Mouse (Mus musculus): ENCODE measurements around the gene Capn10.

The Capn10 gene

DNA sequence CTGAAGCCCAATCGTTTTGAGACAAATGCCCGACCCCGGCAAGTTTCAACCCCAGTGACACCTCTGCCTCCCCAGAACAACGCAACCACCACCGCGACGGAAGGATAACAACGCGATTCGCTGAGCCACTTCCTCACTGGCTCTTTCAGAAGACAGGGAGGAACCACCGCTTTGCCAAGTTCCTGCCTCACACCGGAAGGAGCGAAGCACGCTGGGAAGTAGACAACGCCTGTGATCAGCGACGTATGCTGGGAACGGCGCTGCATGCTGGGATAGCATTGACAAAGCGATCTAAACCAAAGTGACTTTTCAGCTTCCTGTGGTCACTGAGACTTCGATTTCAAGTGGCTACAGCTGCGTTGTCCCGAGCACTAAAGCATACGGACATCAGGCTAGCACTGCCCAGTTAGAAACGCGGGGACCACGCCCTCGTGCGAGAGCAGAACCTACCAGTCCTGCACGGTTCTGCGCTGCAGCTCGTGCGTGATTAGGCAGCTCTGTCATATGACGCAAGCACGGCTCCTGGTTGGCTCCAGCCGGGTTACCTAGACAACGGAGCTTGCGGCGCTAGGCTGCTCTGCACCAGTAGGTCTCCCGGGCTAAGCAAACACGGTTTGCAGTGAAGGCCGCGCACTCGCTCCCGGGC is at the start of gene Capn10:
Capn10 (plus strand) TSS at position 195 of the 646 bp plus-strand sequence.
- DNase-seq (ENCODE audit: low spot score in 2 of 2), result peak; percentile 84 to 85

- DNase-seq (ENCODE audit: low spot score in 2 of 2), result no peak
Observed at GRCm38 (mm10) chr1:92888901-92889655, 45.1 kb upstream of the Capn10 start.

GRCm38 (mm10) chr1:92892791-92893190 is 41.4 kb upstream of the Capn10 start:
- no peak for DNase-seq (ENCODE audit: low spot score in 2 of 2)

GRCm38 (mm10) chr1:92893896-92894295 is 40.3 kb upstream of the Capn10 start:
- no peak for DNase-seq (ENCODE audit: low spot score in 2 of 2)

- DNase-seq (ENCODE audit: low spot score in 2 of 2), result peak; percentile 59 to 70
Observed at GRCm38 (mm10) chr1:92895089-92895488, 39.1 kb upstream of the Capn10 start.

DNA sequence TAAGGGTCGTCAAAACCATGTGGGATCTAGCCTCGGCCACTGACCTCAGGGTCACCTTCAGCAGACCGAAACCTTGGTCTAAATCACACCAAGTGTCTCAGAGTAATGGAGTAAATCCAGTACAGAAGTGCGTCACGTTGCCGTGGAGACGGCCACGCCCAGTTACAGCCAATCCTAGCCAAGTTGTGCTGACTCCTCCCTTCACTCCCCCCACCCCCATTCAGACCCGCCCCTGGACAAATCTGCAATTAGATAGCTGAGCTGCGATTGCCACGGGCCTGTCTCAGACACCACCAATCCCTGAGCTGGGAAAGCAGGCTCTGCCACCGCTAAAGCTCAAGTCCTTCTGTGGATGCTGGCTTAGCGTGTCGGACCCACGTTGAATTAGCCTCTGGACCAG is 31.4 kb upstream of the Capn10 start, which contains the start of gene Ankmy1:
Ankmy1 (minus strand) TSS at position 121 of the 400 bp plus-strand sequence.
- no peak for DNase-seq (ENCODE audit: low spot score in 2 of 2)

DNA sequence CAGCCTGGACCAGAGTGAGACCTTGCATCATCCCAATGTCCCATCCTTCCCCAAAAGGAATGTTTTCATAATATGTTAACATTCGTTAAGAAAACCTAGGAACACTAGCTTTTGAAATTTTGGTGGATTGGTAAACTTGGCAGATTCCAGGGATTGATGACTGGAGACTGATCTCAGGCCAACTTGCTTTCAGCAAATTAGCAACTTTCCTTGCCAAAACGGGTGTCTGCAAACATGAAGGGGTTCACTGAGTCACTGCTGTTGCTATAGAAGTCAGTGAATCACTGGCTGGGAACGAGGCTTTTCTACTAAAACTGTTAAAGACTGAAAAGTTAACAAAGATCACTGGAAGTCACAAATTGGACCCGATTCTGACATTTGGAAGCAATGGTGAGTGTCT is 30.5 kb upstream of the Capn10 start:
- no peak for DNase-seq (ENCODE audit: low spot score in 2 of 2)

DNA sequence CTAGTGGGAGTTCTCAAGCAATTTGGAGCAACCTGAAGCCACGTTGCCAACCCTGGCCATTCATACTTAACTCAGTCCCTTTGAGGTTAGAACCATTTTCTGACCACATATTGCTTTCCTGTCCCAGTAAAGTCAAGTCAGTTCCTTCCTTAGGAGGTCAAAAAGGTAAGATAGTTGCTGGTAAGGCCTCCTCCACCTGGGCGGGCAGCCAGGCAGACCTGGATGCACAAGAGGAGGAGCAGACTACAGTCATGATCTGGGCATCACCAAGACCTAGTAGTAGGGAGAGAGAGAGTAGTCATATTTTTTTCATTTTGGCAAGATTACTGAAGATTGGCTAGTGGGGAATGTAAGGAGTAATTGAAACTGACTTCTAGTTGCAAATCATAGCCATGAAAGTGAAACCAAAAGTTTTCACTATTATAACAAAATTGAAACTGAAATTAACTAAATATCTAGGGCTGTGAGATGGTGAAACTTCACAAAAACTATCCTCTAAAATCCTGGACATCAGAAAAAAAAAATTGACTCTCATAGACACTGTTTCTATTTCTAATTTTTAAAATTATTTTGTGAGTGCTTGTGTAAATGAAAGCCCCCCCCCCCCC is 28.4 kb upstream of the Capn10 start:
- DNase-seq (ENCODE audit: low spot score in 2 of 2), result no peak

- DNase-seq (ENCODE audit: low spot score in 2 of 2), result peak; percentile 77 to 79
Observed at GRCm38 (mm10) chr1:92906779-92907631, 27.2 kb upstream of the Capn10 start, which contains the start of gene Dusp28. TSS of gene Dusp28 (plus strand) at chr1:92906981.

DNA sequence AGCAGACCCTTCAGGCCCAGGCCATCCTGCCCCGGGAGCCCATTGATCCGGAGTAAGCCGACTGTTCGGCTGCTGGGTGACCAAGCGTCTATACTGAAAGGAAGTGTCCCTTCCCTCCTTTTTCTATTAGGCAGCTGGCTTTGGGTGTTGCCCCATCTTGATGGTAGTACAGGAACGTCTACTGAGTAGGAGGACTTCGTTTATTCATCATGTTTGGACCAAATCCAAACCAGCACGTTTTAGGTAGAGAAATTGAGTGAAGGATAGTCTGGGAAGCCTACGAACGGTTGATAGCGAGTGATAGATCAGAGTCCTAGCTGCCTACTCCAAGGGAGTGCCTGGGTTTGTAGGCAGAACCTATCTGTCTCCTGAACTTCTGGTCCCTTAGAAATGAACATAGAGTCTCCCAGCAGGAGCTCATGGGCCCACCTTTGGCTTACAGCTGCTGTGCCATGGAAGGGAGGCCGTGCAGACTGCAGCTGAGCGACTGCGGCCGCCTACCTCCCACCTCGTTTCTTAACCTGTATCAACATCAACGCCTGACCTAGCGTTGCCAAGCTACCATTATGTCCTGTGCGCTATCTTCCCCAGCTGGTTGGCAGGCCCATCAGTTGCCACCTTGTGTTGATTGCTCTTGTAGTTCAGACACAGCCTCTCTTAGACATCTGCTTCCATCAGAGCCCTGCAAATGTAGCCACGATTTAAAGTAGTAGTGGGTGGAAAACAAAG is 26.4 kb upstream of the Capn10 start:
- DNase-seq (ENCODE audit: low spot score in 2 of 2), result no peak

GRCm38 (mm10) chr1:92908664-92909063 is 25.5 kb upstream of the Capn10 start:
- no peak for DNase-seq (ENCODE audit: low spot score in 2 of 2)

DNA sequence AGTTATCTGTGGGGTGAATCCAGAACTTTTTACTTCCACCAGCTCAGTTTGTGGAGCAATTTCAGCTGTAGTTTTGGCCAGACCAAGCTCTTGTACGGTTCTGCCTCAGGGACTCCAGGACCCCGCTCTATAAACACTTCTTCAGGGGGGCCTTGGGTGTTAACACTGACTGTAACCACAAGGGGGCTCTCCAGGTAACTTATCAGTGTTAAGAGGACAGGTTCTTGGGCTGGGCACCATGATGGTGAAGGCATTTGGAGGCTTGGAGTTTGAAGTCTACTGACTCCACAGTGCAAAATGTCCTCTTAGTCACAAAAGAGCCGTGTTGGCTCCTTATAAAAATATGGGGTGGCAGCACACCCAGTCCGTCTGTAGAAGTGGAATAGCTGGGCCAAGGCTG is 25.1 kb upstream of the Capn10 start:
- peak; percentile 36 to 57 for DNase-seq (ENCODE audit: low spot score in 2 of 2)

DNA sequence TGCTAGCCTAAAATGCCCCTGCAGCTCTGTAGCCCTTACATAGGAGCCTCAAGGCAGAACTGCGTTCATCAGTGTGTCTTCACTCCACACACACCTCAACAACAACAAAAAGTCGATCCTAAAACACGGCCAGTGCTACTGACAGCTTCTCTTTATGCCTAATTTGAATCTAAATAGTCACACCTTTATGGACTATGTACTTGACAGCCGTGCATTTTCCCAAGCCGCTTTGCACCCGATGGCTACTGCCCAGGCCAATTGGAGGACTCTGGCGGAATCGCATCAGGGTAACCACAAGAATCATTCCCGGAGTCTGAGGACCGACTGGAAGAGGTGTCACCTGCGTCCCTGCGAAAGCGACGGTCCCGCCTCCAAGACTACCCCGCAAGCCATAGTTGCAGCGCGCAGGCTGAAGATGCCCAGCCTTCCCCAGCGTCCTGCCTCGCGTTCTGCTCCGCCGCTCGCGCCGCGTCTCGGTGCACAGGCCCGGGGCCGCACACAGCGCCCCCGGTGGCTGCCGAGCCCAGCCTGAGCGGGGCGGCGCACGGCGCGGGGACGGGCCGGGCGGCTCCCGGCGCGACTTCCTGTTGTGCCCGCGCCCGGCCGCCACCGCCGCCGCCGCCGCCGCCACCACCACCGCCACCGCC is 23.8 kb upstream of the Capn10 start, which contains the start of gene Rnpepl1:
Rnpepl1 (plus strand) TSS at position 545 of the 647 bp plus-strand sequence.
- peak; percentile 66 to 81 for DNase-seq (ENCODE audit: low spot score in 2 of 2)

DNA sequence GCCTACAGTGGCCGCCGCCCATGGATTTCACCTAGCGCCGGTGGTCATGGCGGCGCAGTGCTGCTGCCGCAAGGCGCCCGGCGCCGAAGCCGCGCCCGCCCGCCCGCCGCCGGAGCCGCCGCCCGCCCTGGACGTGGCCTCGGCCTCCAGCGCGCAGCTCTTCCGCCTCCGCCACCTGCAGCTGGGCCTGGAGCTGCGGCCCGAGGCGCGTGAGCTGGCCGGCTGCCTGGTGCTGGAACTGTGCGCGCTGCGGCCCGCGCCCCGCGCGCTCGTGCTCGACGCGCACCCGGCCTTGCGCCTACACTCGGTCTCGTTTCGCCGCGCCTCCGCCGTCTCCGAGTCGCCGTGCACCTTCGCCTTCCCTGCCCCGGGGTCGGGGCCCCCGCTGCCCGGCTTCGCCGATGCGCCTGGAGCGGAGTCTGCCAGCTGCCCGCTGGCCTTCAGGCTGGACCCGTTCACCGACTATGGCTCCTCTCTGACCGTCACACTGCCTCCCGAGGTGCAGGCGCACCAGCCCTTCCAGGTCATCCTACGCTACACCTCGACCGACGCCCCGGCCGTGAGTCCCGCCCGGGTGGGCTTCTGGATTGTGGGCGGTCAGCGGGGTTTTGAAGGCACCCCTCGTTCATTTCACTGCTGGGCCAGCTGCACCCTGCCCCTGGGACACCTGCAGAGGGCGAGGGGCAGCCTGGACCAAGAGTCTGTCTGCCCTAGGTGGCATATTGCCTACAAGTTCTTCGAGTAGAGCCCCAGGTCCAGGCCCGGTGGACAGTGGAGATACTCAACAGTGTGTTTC is 23.1 kb upstream of the Capn10 start:
- peak; percentile 41 to 46 for DNase-seq (ENCODE audit: low spot score in 2 of 2)

DNA sequence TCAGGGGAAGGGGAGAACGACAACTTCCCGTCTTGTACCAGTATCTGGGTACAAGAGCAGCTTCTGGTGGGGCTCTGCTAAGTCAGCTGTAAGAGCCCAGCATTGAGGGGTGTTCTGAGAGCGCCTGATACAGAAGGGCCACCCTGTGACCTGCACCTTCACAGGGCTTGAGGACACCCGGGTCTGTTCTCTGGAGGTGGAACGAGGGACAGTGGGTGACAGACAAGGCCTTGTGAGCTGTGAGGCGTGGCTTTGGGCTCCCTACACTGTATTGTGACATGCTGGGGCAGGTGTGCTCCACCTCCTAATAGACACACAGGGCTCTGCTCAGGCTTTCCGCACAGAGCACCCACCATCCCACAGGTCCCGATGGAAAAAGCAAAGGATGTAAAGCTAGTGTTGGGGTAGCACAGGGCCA is 22.4 kb upstream of the Capn10 start:
- no peak for DNase-seq (ENCODE audit: low spot score in 2 of 2)

GRCm38 (mm10) chr1:92912286-92912685 is 21.9 kb upstream of the Capn10 start:
- peak; percentile 46 for DNase-seq (ENCODE audit: low spot score in 2 of 2)

- no peak for DNase-seq (ENCODE audit: low spot score in 2 of 2)
Observed at GRCm38 (mm10) chr1:92914239-92914638, 19.9 kb upstream of the Capn10 start.

GRCm38 (mm10) chr1:92914993-92915392 is 19.2 kb upstream of the Capn10 start:
- no peak for DNase-seq (ENCODE audit: low spot score in 2 of 2)

DNA sequence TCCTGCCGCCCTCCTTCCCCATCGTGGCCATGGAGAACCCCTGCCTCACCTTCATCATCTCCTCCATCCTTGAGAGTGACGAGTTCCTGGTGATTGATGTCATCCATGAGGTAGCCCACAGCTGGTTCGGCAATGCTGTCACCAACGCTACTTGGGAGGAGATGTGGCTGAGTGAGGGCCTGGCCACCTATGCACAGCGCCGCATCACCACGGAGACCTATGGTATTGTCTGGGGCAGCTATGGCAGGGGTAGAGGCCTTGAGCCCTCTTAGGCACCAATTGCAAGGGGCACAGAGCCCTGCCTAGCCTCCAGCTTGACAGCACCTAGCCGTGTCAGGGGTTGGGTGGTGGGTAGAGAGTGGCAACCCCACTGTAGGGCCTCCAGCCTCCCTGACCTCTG is 17.5 kb upstream of the Capn10 start:
- no peak for DNase-seq (ENCODE audit: low spot score in 2 of 2)

DNA sequence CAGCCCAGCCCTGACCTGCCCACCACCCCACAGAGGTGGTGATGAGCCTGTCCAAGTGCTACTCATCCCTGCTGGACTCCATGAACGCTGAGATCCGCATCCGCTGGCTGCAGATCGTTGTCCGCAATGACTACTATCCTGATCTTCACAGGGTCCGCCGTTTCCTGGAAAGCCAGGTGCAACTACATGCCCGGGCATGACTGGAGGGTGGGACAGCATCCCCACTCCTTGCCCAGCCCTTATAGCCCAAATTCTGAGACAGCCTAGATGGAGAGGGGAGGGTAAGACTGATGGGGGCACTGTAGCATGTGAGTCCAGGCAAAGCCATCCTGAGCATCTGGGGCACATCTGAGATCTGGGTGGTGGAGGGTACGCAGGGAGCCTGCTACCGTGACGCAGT is 15.0 kb upstream of the Capn10 start:
- no peak for DNase-seq (ENCODE audit: low spot score in 2 of 2)
